Mouse (Mus musculus): Measurements from ENCODE around the gene Srp9. TPM values are rescaled to one million over a fixed set of nuclear protein-coding genes. Genes with fewer than 3 reads are reported as not detected.

Srp9 gene
- polyA plus RNA-seq, 1 experiment from 2014 or later: 128 TPM

GRCm38 (mm10) chr1:182137204-182138125 lies 12.9 kb downstream of the Srp9 start:
- no peak for ATAC-seq (replicated peaks)
- Histone ChIP-seq H3K27ac (no peak overlapping the region), H3K36me3 (replicated peaks) (no peaks in the 10 kb centered on the region; the same call in 1 of the 2 replicates), H3K27me3 (replicated peaks) (no peaks in the 10 kb centered on the region), H3K4me2 (no peak overlapping the region), H3K9me3 (no peaks in the 10 kb centered on the region), H3K4me1 (no peaks in the 10 kb centered on the region), H3K4me3 (no peak overlapping the region), H3K9ac (no peak overlapping the region)
- 72% methylated on average over 28 of the region's 28 CpGs for WGBS

DNA sequence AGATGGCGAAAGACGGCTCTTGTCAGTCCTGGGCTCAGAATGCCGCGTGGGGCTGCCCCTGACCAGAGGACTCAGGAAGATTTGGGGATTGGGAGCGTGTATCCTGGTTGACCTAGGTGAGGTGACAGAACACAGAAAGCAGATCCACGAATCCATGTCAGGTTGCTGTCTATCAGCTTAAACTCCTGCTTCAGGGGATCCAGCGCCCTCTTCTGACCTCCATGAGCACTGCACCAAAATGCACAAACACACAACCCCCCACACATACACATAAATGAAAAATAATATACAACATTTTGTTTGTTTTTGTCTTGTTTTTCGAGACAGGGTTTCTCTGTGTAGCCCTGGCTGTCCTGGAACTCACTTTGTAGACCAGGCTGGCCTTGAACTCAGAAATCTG lies 13.6 kb downstream of the Srp9 start:
- Histone ChIP-seq H3K36me3 (replicated peaks) (no peaks in the 10 kb centered on the region), H3K27me3 (replicated peaks) (no peaks in the 10 kb centered on the region), H3K9me3 (no peaks in the 10 kb centered on the region), H3K4me1 (no peaks in the 10 kb centered on the region), H3K4me3 (no peak overlapping the region), H3K27ac (no peak overlapping the region), H3K9ac (no peak overlapping the region), H3K4me2 (no peak overlapping the region)
- 75% methylated on average over 8 of the region's 8 CpGs for WGBS
- no peak for ATAC-seq (replicated peaks)

- Histone ChIP-seq H3K9me3 (no peaks in the 10 kb centered on the region), H3K4me3 (no peak overlapping the region), H3K27ac (no peak overlapping the region), H3K4me2 (no peak overlapping the region), H3K4me1 (no peaks in the 10 kb centered on the region), H3K36me3 (replicated peaks) (no peaks in the 10 kb centered on the region), H3K9ac (no peak overlapping the region), H3K27me3 (replicated peaks) (no peaks in the 10 kb centered on the region)
- ATAC-seq (replicated peaks): no peak
- WGBS: 34% methylated on average over 9 of the region's 9 CpGs
Measured at GRCm38 (mm10) chr1:182139937-182140336, 15.4 kb downstream of the Srp9 start.

DNA sequence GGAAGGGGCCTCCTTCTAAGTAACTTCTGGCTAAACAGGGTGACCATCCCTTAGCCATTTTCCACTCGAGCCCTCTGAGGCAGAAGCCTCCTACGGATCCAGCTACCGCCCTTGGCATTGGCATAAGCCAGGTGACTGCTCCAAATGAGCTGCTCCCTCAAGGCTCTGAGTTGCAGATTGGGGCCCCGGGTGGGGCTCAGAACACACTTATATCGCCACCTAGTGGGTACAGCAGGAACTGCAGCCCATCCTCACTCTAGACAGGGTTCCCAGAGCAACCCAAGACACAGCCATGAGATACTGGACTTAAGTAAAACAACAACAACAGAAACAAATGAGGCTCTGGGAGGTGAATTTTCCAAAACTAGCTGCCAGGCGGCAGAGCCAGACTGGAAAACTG lies 15.8 kb downstream of the Srp9 start:
- WGBS: 0% methylated on average over 6 of the region's 6 CpGs

DNA sequence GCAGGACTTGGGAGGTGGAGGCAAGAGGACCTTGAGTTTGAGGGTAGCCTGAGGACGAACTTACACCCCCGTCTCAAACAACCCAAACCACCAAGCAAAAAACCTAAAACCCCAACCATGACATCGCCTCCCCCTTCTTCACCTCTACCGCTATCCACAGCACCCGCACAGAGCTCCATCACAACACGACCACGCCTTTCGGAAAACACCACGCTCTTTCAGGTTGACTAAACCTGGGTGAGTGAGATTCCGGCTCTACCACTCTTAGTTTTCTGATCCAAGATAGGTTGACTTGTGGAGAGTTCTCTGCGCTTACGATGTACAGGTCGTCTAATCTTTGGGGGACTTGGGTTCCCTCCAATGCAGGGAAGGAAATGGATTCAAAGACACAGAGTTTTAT lies 18.2 kb downstream of the Srp9 start:
- ATAC-seq (replicated peaks): no peak
- no peak overlapping the region for H3K4me2 ChIP-seq

More for the DNA sequence above, 15.8 kb downstream of the Srp9 start:
- Histone ChIP-seq H3K36me3 (replicated peaks) (no peaks in the 10 kb centered on the region), H3K4me2 (no peak overlapping the region), H3K27ac (no peak overlapping the region), H3K4me3 (no peak overlapping the region), H3K9ac (no peak overlapping the region), H3K4me1 (no peaks in the 10 kb centered on the region), H3K27me3 (replicated peaks) (no peaks in the 10 kb centered on the region), H3K9me3 (no peaks in the 10 kb centered on the region)
- no peak; the same call in 1 of the 2 replicates for ATAC-seq (replicated peaks)

DNA sequence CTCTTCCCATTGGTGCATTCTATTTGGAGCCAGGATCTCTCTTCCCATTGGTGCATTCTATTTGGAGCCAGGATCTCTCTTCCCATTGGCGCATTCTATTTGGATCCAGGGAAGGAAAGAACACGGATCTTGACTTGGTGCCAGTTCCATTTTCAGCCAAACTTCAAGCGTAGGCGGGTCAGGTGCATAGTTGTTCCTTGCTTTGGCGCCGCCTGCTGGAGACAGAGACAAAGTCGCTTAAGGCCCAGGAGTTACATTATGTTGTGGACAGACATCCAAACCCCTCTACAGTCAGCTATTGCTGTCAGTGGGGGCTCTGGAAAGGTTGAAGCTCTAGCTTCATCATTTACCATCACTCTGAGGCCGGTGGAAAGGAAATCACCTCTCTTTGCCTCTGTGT lies 18.8 kb downstream of the Srp9 start:
- H3K27ac ChIP-seq: no peak overlapping the region

More for the DNA sequence above, 18.2 kb downstream of the Srp9 start:
- no peak overlapping the region for H3K9ac ChIP-seq
- WGBS: 94% methylated on average over 13 of the region's 13 CpGs
- H3K27ac ChIP-seq: no peak overlapping the region
- H3K36me3 ChIP-seq (replicated peaks): no peaks in the 10 kb centered on the region
- no peak overlapping the region for H3K4me3 ChIP-seq
- no peaks in the 10 kb centered on the region for H3K4me1 ChIP-seq
- no peaks in the 10 kb centered on the region for H3K9me3 ChIP-seq
- H3K27me3 ChIP-seq (replicated peaks): no peaks in the 10 kb centered on the region

GRCm38 (mm10) chr1:182145546-182145945 lies 21.0 kb downstream of the Srp9 start:
- H3K4me1 ChIP-seq: no peaks in the 10 kb centered on the region
- H3K4me2 ChIP-seq: no peak overlapping the region
- WGBS: 59% methylated on average over 5 of the region's 5 CpGs
- no peaks in the 10 kb centered on the region for H3K9me3 ChIP-seq
- no peak overlapping the region for H3K27ac ChIP-seq
- no peak overlapping the region for H3K4me3 ChIP-seq
- ATAC-seq (replicated peaks): no peak
- H3K36me3 ChIP-seq (replicated peaks): no peaks in the 10 kb centered on the region
- H3K9ac ChIP-seq: no peak overlapping the region
- no peaks in the 10 kb centered on the region for H3K27me3 ChIP-seq (replicated peaks)

More for the DNA sequence above, 18.8 kb downstream of the Srp9 start:
- WGBS: 81% methylated on average over 8 of the region's 8 CpGs
- no peak overlapping the region for H3K4me3 ChIP-seq
- no peak overlapping the region for H3K9ac ChIP-seq
- H3K4me1 ChIP-seq: no peaks in the 10 kb centered on the region
- H3K9me3 ChIP-seq: no peaks in the 10 kb centered on the region
- ATAC-seq (replicated peaks): no peak
- H3K36me3 ChIP-seq (replicated peaks): no peaks in the 10 kb centered on the region
- H3K4me2 ChIP-seq: no peak overlapping the region
- no peaks in the 10 kb centered on the region for H3K27me3 ChIP-seq (replicated peaks)

DNA sequence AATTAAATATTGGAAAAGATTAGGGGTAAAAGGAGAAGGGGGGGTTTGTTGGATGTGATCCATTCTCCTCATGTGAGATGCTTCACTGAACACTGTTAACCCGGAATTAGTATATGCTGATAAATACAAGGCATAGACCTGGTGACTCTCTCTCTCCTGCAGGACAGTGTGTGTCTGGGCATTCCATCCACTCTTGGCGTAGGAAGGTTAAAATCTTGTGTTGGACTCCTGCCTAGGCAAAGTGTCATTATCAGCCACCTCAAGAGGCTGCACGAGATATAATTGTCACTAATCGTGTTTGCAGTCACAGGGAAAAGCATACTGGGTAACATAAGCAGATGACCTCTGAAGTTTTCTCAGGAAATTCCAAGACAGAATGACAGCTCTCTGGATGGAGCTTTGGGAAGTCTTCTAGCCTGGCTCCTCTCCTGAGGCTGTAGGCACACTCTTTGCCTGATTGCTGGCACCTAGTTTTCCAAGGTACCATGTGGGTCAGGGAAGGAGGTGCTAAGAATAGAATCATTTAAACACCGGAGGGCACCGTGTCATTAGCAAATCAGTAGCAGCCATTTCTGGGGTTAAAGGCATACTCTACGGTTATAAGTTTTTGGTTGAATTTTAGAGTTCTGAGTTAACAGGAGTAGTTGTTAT lies 24.5 kb downstream of the Srp9 start:
- Histone ChIP-seq H3K36me3 (replicated peaks) (no peaks in the 10 kb centered on the region), H3K4me3 (no peak overlapping the region), H3K27ac (no peak overlapping the region), H3K4me1 (no peaks in the 10 kb centered on the region), H3K27me3 (replicated peaks) (no peaks in the 10 kb centered on the region), H3K9ac (no peak overlapping the region), H3K4me2 (no peak overlapping the region), H3K9me3 (no peaks in the 10 kb centered on the region)
- WGBS: 73% methylated on average over 7 of the region's 7 CpGs
- no peak for ATAC-seq (replicated peaks)

DNA sequence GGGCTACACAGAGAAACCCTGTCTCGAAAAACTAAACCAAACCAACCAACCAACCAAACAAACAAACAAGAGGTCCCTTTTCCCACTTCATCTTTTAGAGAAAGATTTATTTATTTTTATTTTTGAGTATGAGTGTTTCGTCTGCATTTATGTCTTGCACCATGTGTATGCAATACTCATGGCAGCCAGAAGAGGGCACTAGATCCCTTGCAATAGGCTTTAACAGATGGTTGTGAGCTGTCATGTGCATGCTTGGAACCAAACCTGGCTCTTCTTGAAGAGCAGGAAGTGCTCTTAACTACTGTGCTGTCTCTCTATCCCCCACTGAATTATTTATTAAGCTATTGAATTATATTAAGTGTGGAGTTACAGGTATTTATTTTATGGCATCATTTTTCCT lies 25.4 kb downstream of the Srp9 start:
- no peaks in the 10 kb centered on the region for H3K9me3 ChIP-seq
- H3K27me3 ChIP-seq (replicated peaks): no peaks in the 10 kb centered on the region
- no peak overlapping the region for H3K27ac ChIP-seq
- no peaks in the 10 kb centered on the region for H3K36me3 ChIP-seq (replicated peaks)
- ATAC-seq (replicated peaks): no peak
- no peak overlapping the region for H3K4me2 ChIP-seq
- H3K4me3 ChIP-seq: no peak overlapping the region
- 84% methylated on average over 2 of the region's 2 CpGs for WGBS
- no peaks in the 10 kb centered on the region for H3K4me1 ChIP-seq
- no peak overlapping the region for H3K9ac ChIP-seq

- Histone ChIP-seq H3K4me3 (no peak overlapping the region), H3K4me1 (no peaks in the 10 kb centered on the region), H3K27me3 (replicated peaks) (no peaks in the 10 kb centered on the region), H3K36me3 (replicated peaks) (no peaks in the 10 kb centered on the region), H3K9ac (no peak overlapping the region), H3K9me3 (no peaks in the 10 kb centered on the region), H3K4me2 (no peak overlapping the region), H3K27ac (no peak overlapping the region)
- WGBS: 58% methylated on average over 4 of the region's 4 CpGs
- no peak for ATAC-seq (replicated peaks)
Measured at GRCm38 (mm10) chr1:182157734-182158133, 33.2 kb downstream of the Srp9 start.

DNA sequence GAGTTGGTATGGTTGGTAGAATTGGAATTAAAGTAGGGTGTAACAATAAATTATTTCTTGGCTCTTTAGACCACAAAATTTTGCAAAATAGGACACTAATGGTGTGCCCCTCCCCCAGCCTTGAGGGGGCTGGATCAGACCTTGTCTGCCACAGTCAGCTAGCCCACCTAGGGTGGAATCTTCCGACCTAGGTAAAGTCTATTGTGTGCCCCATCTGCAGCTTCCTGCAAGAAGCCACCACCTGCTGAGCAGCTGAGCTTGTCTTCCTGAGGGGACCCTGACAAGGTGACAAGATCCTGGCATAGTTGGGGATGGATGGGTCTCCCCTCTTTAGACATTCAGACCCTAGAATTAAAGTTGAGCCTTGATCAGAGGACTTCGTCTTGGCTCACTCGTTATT lies 35.0 kb downstream of the Srp9 start:
- Histone ChIP-seq H3K4me1 (no peaks in the 10 kb centered on the region), H3K9ac (no peak overlapping the region), H3K27ac (no peak overlapping the region), H3K9me3 (no peaks in the 10 kb centered on the region), H3K27me3 (replicated peaks) (no peaks in the 10 kb centered on the region), H3K36me3 (replicated peaks) (no peaks in the 10 kb centered on the region), H3K4me3 (no peak overlapping the region), H3K4me2 (no peak overlapping the region)
- ATAC-seq (replicated peaks): no peak
- 76% methylated on average over 3 of the region's 3 CpGs for WGBS

- Histone ChIP-seq H3K27ac (no peak overlapping the region), H3K9me3 (no peaks in the 10 kb centered on the region), H3K4me1 (no peaks in the 10 kb centered on the region), H3K4me3 (no peak overlapping the region), H3K4me2 (no peak overlapping the region), H3K36me3 (replicated peaks) (no peaks in the 10 kb centered on the region), H3K27me3 (replicated peaks) (no peaks in the 10 kb centered on the region), H3K9ac (no peak overlapping the region)
- 35% methylated on average over 5 of the region's 5 CpGs for WGBS
- no peak for ATAC-seq (replicated peaks)
Measured at GRCm38 (mm10) chr1:182162951-182163350, 38.4 kb downstream of the Srp9 start.

DNA sequence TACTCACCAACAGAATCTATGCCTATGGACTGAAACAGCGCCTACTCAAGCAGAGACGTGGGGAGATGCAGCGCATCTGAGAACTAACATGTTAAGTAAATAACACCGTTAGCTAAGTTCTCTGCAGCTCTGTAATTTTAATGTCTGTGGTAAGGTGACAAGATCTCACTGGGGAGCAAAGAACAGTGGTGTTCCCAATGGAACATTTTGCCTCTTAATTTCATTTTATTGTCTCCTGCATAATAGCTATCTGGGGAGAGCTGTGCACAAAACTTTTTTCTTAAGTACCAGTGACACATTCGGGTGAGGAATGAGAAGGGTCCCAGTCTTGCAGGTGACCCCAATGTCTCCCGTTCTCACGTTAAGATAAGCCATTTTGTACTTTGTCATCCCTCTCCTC lies 39.8 kb downstream of the Srp9 start, which contains the start of gene Vmn1r1:
Vmn1r1 (minus strand) TSS at position 101 of the 400 bp plus-strand sequence.
- H3K4me3 ChIP-seq: no peak within 1 kb of the TSS
- no peak for ATAC-seq (replicated peaks)
- WGBS: 92% methylated on average over 7 of the region's 7 CpGs
- no peaks in the 10 kb centered on the region for H3K36me3 ChIP-seq (replicated peaks)
- H3K27me3 ChIP-seq (replicated peaks): no peaks in the 10 kb centered on the region
- no peak within 1 kb of the TSS for H3K4me2 ChIP-seq
- no peak within 1 kb of the TSS for H3K27ac ChIP-seq
- H3K9ac ChIP-seq: no peak within 1 kb of the TSS
- H3K9me3 ChIP-seq: no peaks in the 10 kb centered on the region
- no peaks in the 10 kb centered on the region for H3K4me1 ChIP-seq
